Mouse (Mus musculus) bone marrow, adult 2 months (tissue): ENCODE measurements around the gene Prkaa2.

Experiments
- CTCF ChIP-seq: fragments of 200-500 bp; IDR thresholded peaks from 2 replicates; pipeline ENCODE4 v1.5.1; 2011; ENCODE audit warnings: low read length, control low read depth; ENCODE audit not compliant: control insufficient read depth, insufficient read depth
- POLR2A ChIP-seq: fragments of 200-500 bp; IDR thresholded peaks from 2 replicates; pipeline ENCODE4 v1.6.1; 2011; ENCODE audit warnings: low read depth, mild to moderate bottlenecking, control low read depth, low read length, borderline replicate concordance; ENCODE audit not compliant: control insufficient read depth

DNA sequence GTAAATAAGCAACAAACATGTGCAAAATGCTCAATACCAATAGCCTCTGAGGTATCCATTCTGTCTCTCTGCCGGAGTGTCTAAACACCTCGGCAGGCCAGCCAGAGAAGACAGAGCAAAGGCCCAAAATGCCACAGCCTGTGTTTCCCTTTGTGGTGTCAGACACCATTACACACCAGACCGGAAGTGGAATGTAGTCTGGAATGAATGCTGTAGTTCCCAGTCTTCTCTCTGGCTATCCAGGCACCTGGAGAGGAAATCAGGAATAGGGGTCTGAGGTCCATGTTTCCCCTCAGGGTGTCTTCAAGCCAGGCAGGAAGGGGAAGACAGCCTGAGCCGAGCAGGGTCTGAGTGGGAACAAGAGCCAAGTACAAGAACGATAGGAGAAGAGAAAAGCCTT, 19.3 kb downstream of the Prkaa2 start:
- no peak for TF ChIP-seq CTCF
- TF ChIP-seq POLR2A = no peak
